Mouse (Mus musculus) thymus, adult 2 months (tissue): Measurements from ENCODE around the gene Irf2bp1. TPM values are rescaled to one million over a fixed set of nuclear protein-coding genes. Genes with fewer than 3 reads are reported as not detected.

ENCODE experiments used
- DNase-seq: peaks from one replicate; pipeline ENCODE4 v3.0.0; 2021
- H3K27ac ChIP-seq: fragments of 200-500 bp; 2 replicates; pipeline ENCODE4 v1.5.1; 2012; ENCODE audit warnings: low read length, control low read depth; ENCODE audit not compliant: control insufficient read depth, insufficient read depth
- H3K27me3 ChIP-seq: fragments of 200-500 bp; 2 replicates; pipeline ENCODE4 v1.6.1; 2012; ENCODE audit warnings: mild to moderate bottlenecking, low read length, moderate library complexity, mixed read lengths; ENCODE audit not compliant: control insufficient read depth, insufficient read depth
- H3K36me3 ChIP-seq: fragments of 200-500 bp; 2 replicates; pipeline ENCODE4 v1.6.1; 2012; ENCODE audit warnings: mild to moderate bottlenecking, low read length, moderate library complexity; ENCODE audit not compliant: control insufficient read depth, insufficient read depth
- H3K4me1 ChIP-seq: fragments of 200-500 bp; replicated peaks from 2 replicates; pipeline ENCODE4 v1.6.1; 2012; ENCODE audit warnings: low read length; ENCODE audit not compliant: control insufficient read depth, insufficient read depth
- H3K4me3 ChIP-seq: fragments of 200-500 bp; 2 replicates; pipeline ENCODE4 v1.5.1; 2012; ENCODE audit warnings: mild to moderate bottlenecking, low read length, control low read depth, moderate library complexity; ENCODE audit not compliant: control insufficient read depth, insufficient read depth
- CTCF ChIP-seq: fragments of 200-500 bp; IDR thresholded peaks from 2 replicates; pipeline ENCODE4 v1.5.1; 2012; ENCODE audit warnings: mild to moderate bottlenecking, control low read depth, low read length, moderate library complexity, borderline replicate concordance; ENCODE audit not compliant: control insufficient read depth, poor library complexity, insufficient read depth; ENCODE audit errors: extremely low read depth
- POLR2A ChIP-seq: fragments of 200-500 bp; IDR thresholded peaks from 2 replicates; pipeline ENCODE4 v1.6.1; 2012; ENCODE audit warnings: mild to moderate bottlenecking, low read length, control low read depth, moderate library complexity; ENCODE audit not compliant: control insufficient read depth, poor library complexity, insufficient read depth; ENCODE audit errors: extremely low read depth
- WGBS: fragments of 180-500 bp; shearing (Covaris S2); methylation state at CpG from one replicate; pipeline ENCODE4 v1.1.7; 2018; 5-methylcytosine and 5-hydroxymethylcytosine counted together
- polyA plus RNA-seq: library from polyadenylated mRNA; depleted of rRNA; stranded (reverse); fragments of >200 nt; gene quantifications from 2 replicates; pipeline ENCODE4 v1.2.3, GENCODE M21; 2012

The Irf2bp1 gene
- polyA plus RNA-seq, 1 experiment = 67.2 TPM

DNA sequence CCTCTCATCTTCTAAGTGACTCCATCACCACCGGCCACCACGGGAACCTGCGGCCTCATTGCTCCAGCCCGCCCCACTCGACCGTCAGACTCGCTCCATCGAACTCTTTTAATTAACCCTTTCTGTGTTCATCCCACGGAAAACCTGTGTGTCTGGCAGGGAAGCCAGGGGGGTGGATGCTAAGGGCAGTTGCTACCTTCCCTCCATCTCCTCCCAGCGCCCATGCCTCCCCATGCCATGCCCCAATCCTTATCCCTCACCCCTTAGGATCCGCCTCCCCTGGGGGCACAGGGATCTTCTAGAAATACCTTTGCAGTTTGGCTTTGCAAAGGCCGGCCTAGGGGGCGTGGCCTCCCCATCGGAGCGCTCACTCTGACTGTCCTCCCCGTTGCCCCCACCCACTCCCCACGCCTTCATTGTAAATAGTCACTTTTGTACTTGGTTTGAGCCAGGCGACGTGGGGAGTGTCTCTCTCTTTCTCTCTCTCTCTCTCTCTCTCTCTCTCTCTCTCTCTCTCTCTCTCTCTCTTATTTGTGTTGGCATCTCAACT, 40.5 kb upstream of the Irf2bp1 start:
- no peak for DNase-seq
- H3K27ac ChIP-seq = no peak overlapping the region
- H3K4me1 ChIP-seq = no peaks in the 10 kb centered on the region
- 7% methylated on average over 19 of the region's 19 CpGs for WGBS
- H3K27me3 ChIP-seq = peaks cover 20% of the 10 kb centered on the region; the same call in 1 of the 2 replicates
- no peaks in the 10 kb centered on the region for H3K36me3 ChIP-seq
- no peak overlapping the region for H3K4me3 ChIP-seq
- TF ChIP-seq CTCF (no peak), POLR2A (no peak)

- H3K27ac ChIP-seq = no peak overlapping the region
- no peaks in the 10 kb centered on the region for H3K4me1 ChIP-seq
- WGBS = 86% methylated on average over 5 of the region's 5 CpGs
- H3K4me3 ChIP-seq = no peak overlapping the region
- no peak for TF ChIP-seq POLR2A
- H3K27me3 ChIP-seq = peaks cover 13% of the 10 kb centered on the region; the same call in 1 of the 2 replicates
- H3K36me3 ChIP-seq = no peaks in the 10 kb centered on the region
- DNase-seq = no peak
Observed at GRCm38 (mm10) chr7:18965312-18965711, 38.5 kb upstream of the Irf2bp1 start.

- Histone ChIP-seq H3K4me1 (no peaks in the 10 kb centered on the region), H3K27me3 (peaks cover 9% of the 10 kb centered on the region; the same call in 1 of the 2 replicates), H3K4me3 (no peak overlapping the region), H3K27ac (no peak overlapping the region), H3K36me3 (no peaks in the 10 kb centered on the region)
- TF ChIP-seq POLR2A (no peak), CTCF (no peak)
- no peak for DNase-seq
- 24% methylated on average over 8 of the region's 8 CpGs for WGBS
Observed at GRCm38 (mm10) chr7:18967603-18968002, 36.2 kb upstream of the Irf2bp1 start.

- 96% methylated on average over 3 of the region's 3 CpGs for whole genome bisulfite sequencing
- Histone ChIP-seq H3K27me3 (no peaks in the 10 kb centered on the region), H3K27ac (no peak overlapping the region), H3K4me1 (no peaks in the 10 kb centered on the region), H3K36me3 (no peaks in the 10 kb centered on the region), H3K4me3 (no peak overlapping the region)
- TF ChIP-seq POLR2A (no peak), CTCF (no peak)
- DNase-seq = no peak
Observed at GRCm38 (mm10) chr7:18970956-18971355, 32.9 kb upstream of the Irf2bp1 start.

- Histone ChIP-seq H3K27ac (no peak overlapping the region), H3K4me3 (no peak overlapping the region), H3K36me3 (no peaks in the 10 kb centered on the region), H3K27me3 (no peaks in the 10 kb centered on the region), H3K4me1 (no peaks in the 10 kb centered on the region)
- no peak for TF ChIP-seq POLR2A
- 95% methylated on average over 9 of the region's 9 CpGs for WGBS
- DNase-seq = no peak
Observed at GRCm38 (mm10) chr7:18978381-18978780, 25.5 kb upstream of the Irf2bp1 start.

GRCm38 (mm10) chr7:18986503-18986902, 17.3 kb upstream of the Irf2bp1 start:
- Histone ChIP-seq H3K4me3 (no peak overlapping the region), H3K4me1 (peaks cover 8% of the 10 kb centered on the region), H3K27ac (no peak overlapping the region), H3K36me3 (no peaks in the 10 kb centered on the region), H3K27me3 (no peaks in the 10 kb centered on the region; the same call in 1 of the 2 replicates)
- 83% methylated on average over 2 of the region's 2 CpGs for WGBS
- no peak for TF ChIP-seq CTCF
- no peak for TF ChIP-seq POLR2A
- no peak for DNase-seq

- TF ChIP-seq POLR2A (no peak), CTCF (no peak)
- Histone ChIP-seq H3K27ac (no peak within 1 kb of the TSS), H3K4me1 (peaks cover 14% of the 10 kb centered on the region), H3K36me3 (no peaks in the 10 kb centered on the region), H3K4me3 (no peak within 1 kb of the TSS), H3K27me3 (peaks cover 3% of the 10 kb centered on the region; the same call in 1 of the 2 replicates)
- 50% methylated on average over 2 of the region's 2 CpGs for whole genome bisulfite sequencing
- DNase-seq = no peak
Observed at GRCm38 (mm10) chr7:18987100-18987499, 16.7 kb upstream of the Irf2bp1 start, which contains the start of gene Nanos2. Gene Nanos2 (plus strand): TSS chr7:18987400.
